Mouse (Mus musculus) hindbrain, embryonic 15.5 days (tissue): ENCODE measurements around the gene Shc4. TPM values are rescaled to one million over a fixed set of nuclear protein-coding genes. Genes with fewer than 3 reads are reported as not detected.

Experiments used
- ATAC-seq: fragments of 200-750 bp; cut with Nextera tagmentation; 2 replicates; pipeline ENCODE4 v1.8.0; 2017; ENCODE audit warnings: low read depth, moderate number of reproducible peaks, moderate TSS enrichment; ENCODE audit not compliant: low FRiP score
- H3K27ac ChIP-seq: fragments of 300-500 bp; sonication (generic); replicated peaks from 2 replicates; pipeline ENCODE4 v1.5.1; 2015; ENCODE audit warnings: mild to moderate bottlenecking, inconsistent platforms
- H3K27me3 ChIP-seq: fragments of 300-500 bp; sonication (generic); 2 replicates; pipeline ENCODE4 v1.6.1; 2015; ENCODE audit warnings: control low read depth, inconsistent platforms
- H3K36me3 ChIP-seq: fragments of 300-500 bp; sonication (generic); 2 replicates; pipeline ENCODE4 v1.6.1; 2015; ENCODE audit warnings: control low read depth, inconsistent platforms
- H3K4me1 ChIP-seq: fragments of 300-500 bp; sonication (generic); replicated peaks from 2 replicates; pipeline ENCODE4 v1.6.1; 2015; ENCODE audit warnings: control low read depth, inconsistent platforms
- H3K4me2 ChIP-seq: fragments of 300-500 bp; sonication (generic); 2 replicates; pipeline ENCODE4 v1.6.1; 2015; ENCODE audit warnings: moderate library complexity, mild to moderate bottlenecking, inconsistent platforms
- H3K4me3 ChIP-seq: fragments of 300-500 bp; sonication (generic); 2 replicates; pipeline ENCODE4 v1.5.1; 2015; ENCODE audit warnings: mild to moderate bottlenecking, inconsistent platforms
- H3K9ac ChIP-seq: fragments of 300-500 bp; sonication (generic); 2 replicates; pipeline ENCODE4 v1.6.1; 2015; ENCODE audit warnings: inconsistent platforms
- H3K9me3 ChIP-seq: fragments of 300-500 bp; sonication (generic); 2 replicates; pipeline ENCODE4 v1.6.1; 2016; ENCODE audit warnings: control low read depth, inconsistent platforms
- WGBS: fragments of 180-500 bp; shearing (Covaris S2); methylation state at CpG from one replicate; pipeline ENCODE4 v1.1.7; 2015; 5-methylcytosine and 5-hydroxymethylcytosine counted together
- polyA plus RNA-seq: library from polyadenylated mRNA; unstranded; fragments of >200 nt; fragmentation: Nextera tagmentation; extraction: Ambion mirVana; gene quantifications from 2 replicates; pipeline ENCODE4 v1.2.1, GENCODE M21; 2015

The Shc4 gene
- polyA plus RNA-seq, 1 experiment from 2014 or later: 4.4 TPM

DNA sequence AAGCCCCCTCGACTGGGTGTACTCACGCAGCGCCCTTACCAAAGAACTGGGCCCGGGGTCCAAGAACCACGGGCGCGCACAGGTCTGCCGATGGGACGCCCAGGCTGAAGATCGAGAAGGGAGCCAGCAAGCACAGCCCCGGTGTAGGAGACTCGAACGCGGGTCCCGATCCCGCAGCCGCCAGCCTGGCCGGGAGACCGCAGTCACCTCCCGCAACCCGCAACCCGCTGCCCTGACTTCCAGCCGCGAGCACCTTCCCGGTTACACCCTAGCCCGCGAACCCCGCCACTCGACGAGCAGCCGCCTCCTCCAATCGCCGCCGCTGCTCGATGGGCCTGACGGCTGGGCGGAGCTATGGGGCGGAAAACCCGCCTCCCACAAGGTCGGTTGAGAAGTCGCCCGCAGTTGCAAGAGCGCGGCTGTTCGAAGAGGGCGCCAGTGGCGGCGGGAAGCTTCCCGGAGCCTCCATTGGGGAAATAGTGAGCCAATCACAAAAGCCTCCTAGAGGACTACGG lies 99.1 kb downstream of the Shc4 start, which contains the start of gene Cep152:
Cep152 (minus strand) TSS at position 277 of the 515 bp plus-strand sequence.
- peak within 1 kb of the TSS; percentile 55; the same call in 1 of the 2 replicates for H3K27ac ChIP-seq

GRCm38 (mm10) chr2:125624127-125624685 lies 99.7 kb downstream of the Shc4 start:
- H3K27ac ChIP-seq: no peak overlapping the region
- WGBS: 18% methylated on average over 9 of the region's 9 CpGs

More for the DNA sequence above, 99.1 kb downstream of the Shc4 start, which contains the start of gene Cep152:
- Histone ChIP-seq H3K9me3 (no peaks in the 10 kb centered on the region), H3K4me2 (peak within 1 kb of the TSS; percentile 75), H3K9ac (peak within 1 kb of the TSS; percentile 72), H3K4me3 (peak within 1 kb of the TSS; percentile 95), H3K27me3 (no peaks in the 10 kb centered on the region), H3K36me3 (no peaks in the 10 kb centered on the region), H3K4me1 (peaks cover 24% of the 10 kb centered on the region)
- 0% methylated on average over 50 of the region's 50 CpGs for WGBS
- peak; percentile 99 for ATAC-seq

GRCm38 (mm10) chr2:125623211-125623610 lies 100.7 kb downstream of the Shc4 start:
- Histone ChIP-seq H3K9ac (no peak overlapping the region), H3K36me3 (no peaks in the 10 kb centered on the region), H3K4me1 (peaks cover 24% of the 10 kb centered on the region), H3K4me2 (no peak overlapping the region), H3K27me3 (no peaks in the 10 kb centered on the region), H3K9me3 (no peaks in the 10 kb centered on the region), H3K4me3 (no peak overlapping the region), H3K27ac (no peak overlapping the region)
- ATAC-seq: no peak
- 98% methylated on average over 15 of the region's 15 CpGs for WGBS

More at GRCm38 (mm10) chr2:125624127-125624685, 99.7 kb downstream of the Shc4 start:
- ATAC-seq: no peak
- peaks cover 24% of the 10 kb centered on the region for H3K4me1 ChIP-seq
- no peaks in the 10 kb centered on the region for H3K27me3 ChIP-seq
- H3K4me2 ChIP-seq: peak overlapping the region; percentile 75
- no peaks in the 10 kb centered on the region for H3K9me3 ChIP-seq
- H3K4me3 ChIP-seq: peak overlapping the region; percentile 95
- H3K36me3 ChIP-seq: no peaks in the 10 kb centered on the region
- H3K9ac ChIP-seq: peak overlapping the region; percentile 72

GRCm38 (mm10) chr2:125620213-125620907 lies 103.6 kb downstream of the Shc4 start:
- 48% methylated on average over 25 of the region's 25 CpGs for WGBS
- H3K36me3 ChIP-seq: peaks cover 7% of the 10 kb centered on the region; the same call in 1 of the 2 replicates
- H3K9ac ChIP-seq: no peak overlapping the region
- H3K4me2 ChIP-seq: no peak overlapping the region
- H3K9me3 ChIP-seq: no peaks in the 10 kb centered on the region
- H3K4me1 ChIP-seq: peaks cover 18% of the 10 kb centered on the region
- no peak overlapping the region for H3K27ac ChIP-seq
- H3K4me3 ChIP-seq: no peak overlapping the region
- ATAC-seq: no peak
- H3K27me3 ChIP-seq: no peaks in the 10 kb centered on the region

DNA sequence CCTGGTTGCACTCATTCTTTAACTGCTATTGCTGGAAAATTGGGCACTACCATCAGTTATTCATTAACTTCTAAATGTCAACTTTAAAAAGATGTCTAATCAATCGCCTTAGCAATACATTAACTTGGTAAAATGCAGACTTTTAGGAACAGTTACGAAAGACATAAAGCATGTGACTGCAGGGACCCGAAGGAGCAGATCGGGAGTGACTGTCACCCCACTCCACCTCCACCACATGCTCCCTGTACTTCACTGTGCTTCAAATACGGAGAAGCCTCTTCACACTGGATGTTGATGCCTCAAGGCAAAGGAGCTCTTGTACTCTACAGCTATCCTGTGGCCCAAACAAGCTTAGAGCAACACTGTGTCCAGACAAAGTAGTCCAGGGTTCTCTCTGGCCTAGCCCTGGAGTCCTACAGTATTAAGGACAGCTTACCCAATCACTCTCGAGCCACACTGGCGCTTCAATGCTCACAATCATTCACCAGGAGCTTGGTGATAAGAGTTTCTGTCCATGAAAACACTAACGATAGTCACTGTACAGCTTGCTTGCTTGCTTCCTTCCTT lies 108.0 kb downstream of the Shc4 start:
- H3K9me3 ChIP-seq: no peaks in the 10 kb centered on the region
- no peak overlapping the region for H3K4me2 ChIP-seq
- ATAC-seq: no peak
- 79% methylated on average over 8 of the region's 8 CpGs for WGBS
- H3K36me3 ChIP-seq: peaks cover 17% of the 10 kb centered on the region; the same call in 1 of the 2 replicates
- no peak overlapping the region for H3K9ac ChIP-seq
- no peaks in the 10 kb centered on the region for H3K4me1 ChIP-seq
- no peak overlapping the region for H3K27ac ChIP-seq
- H3K27me3 ChIP-seq: no peaks in the 10 kb centered on the region
- H3K4me3 ChIP-seq: no peak overlapping the region

- Histone ChIP-seq H3K4me3 (no peak overlapping the region), H3K27ac (no peak overlapping the region), H3K4me1 (no peaks in the 10 kb centered on the region), H3K27me3 (no peaks in the 10 kb centered on the region), H3K36me3 (peaks cover 17% of the 10 kb centered on the region; the same call in 1 of the 2 replicates), H3K9ac (no peak overlapping the region), H3K4me2 (no peak overlapping the region), H3K9me3 (no peaks in the 10 kb centered on the region)
- no peak for ATAC-seq
- WGBS: 95% methylated on average over 7 of the region's 7 CpGs
Measured at GRCm38 (mm10) chr2:125615440-125615839, 108.5 kb downstream of the Shc4 start.

- no peak overlapping the region for H3K4me3 ChIP-seq
- no peak overlapping the region for H3K27ac ChIP-seq
- H3K36me3 ChIP-seq: peaks cover 4% of the 10 kb centered on the region
- no peak overlapping the region for H3K4me2 ChIP-seq
- H3K4me1 ChIP-seq: no peaks in the 10 kb centered on the region
- no peak overlapping the region for H3K9ac ChIP-seq
- no peaks in the 10 kb centered on the region for H3K9me3 ChIP-seq
- WGBS: 81% methylated on average over 17 of the region's 17 CpGs
- no peak for ATAC-seq
- no peaks in the 10 kb centered on the region for H3K27me3 ChIP-seq
Measured at GRCm38 (mm10) chr2:125606220-125606845, 117.6 kb downstream of the Shc4 start.

- peak; percentile 63; the same call in 1 of the 2 replicates for ATAC-seq
- H3K27me3 ChIP-seq: no peaks in the 10 kb centered on the region
- no peak overlapping the region for H3K27ac ChIP-seq
- peaks cover 1% of the 10 kb centered on the region for H3K36me3 ChIP-seq
- H3K4me2 ChIP-seq: no peak overlapping the region
- H3K9me3 ChIP-seq: no peaks in the 10 kb centered on the region
- no peaks in the 10 kb centered on the region for H3K4me1 ChIP-seq
- 81% methylated on average over 7 of the region's 7 CpGs for WGBS
- H3K4me3 ChIP-seq: no peak overlapping the region
- H3K9ac ChIP-seq: no peak overlapping the region
Measured at GRCm38 (mm10) chr2:125604646-125605045, 119.3 kb downstream of the Shc4 start.

GRCm38 (mm10) chr2:125602970-125603369 lies 121.0 kb downstream of the Shc4 start:
- Histone ChIP-seq H3K4me2 (no peak overlapping the region), H3K9me3 (no peaks in the 10 kb centered on the region), H3K4me3 (no peak overlapping the region), H3K36me3 (no peaks in the 10 kb centered on the region; the same call in 1 of the 2 replicates), H3K9ac (no peak overlapping the region), H3K27me3 (no peaks in the 10 kb centered on the region), H3K4me1 (no peaks in the 10 kb centered on the region), H3K27ac (no peak overlapping the region)
- 92% methylated on average over 3 of the region's 3 CpGs for WGBS
- no peak for ATAC-seq

DNA sequence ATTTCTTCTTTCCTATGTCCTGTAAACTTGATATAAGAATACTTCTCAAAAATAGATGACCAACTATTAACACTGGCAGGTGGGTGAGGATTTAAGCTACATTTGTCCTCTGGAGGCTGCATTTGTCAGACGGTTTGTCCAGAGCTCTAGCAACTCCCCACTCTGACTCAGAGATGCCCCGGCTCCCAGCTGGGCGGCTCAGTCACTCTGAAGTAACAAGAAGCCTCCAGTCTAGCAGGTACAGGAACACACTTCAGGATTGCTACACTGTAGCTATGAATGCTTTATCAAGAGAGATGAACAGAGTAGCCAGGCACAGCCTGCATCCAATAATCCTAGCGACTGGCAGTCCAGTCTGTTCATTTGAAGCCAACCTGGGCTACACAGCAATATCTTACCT lies 125.0 kb downstream of the Shc4 start:
- Histone ChIP-seq H3K36me3 (no peaks in the 10 kb centered on the region; the same call in 1 of the 2 replicates), H3K4me3 (no peak overlapping the region), H3K27ac (no peak overlapping the region), H3K9ac (no peak overlapping the region), H3K4me1 (no peaks in the 10 kb centered on the region), H3K4me2 (no peak overlapping the region), H3K9me3 (no peaks in the 10 kb centered on the region), H3K27me3 (no peaks in the 10 kb centered on the region)
- WGBS: 87% methylated on average over 4 of the region's 4 CpGs
- no peak for ATAC-seq

DNA sequence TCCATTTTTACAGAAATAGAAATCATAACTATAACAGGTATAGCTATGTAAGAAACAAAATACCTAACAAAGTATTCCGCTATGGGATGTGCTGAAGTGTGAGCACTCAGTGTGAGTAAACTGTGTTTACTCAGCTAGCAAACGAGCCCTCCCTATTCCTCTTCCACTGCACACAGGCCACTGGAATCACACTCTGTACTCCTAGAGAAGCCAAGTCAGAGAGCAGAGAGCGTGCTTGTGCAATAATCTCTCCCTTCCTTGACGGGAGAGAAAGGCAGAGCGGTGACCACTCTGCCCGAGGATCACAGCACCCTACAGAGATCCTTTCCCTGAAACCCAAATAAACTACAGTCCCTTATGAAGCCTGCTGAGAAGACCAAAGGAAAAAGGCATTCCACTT lies 125.7 kb downstream of the Shc4 start:
- H3K27me3 ChIP-seq: no peaks in the 10 kb centered on the region
- H3K4me1 ChIP-seq: no peaks in the 10 kb centered on the region
- no peak overlapping the region for H3K27ac ChIP-seq
- WGBS: 84% methylated on average over 6 of the region's 6 CpGs
- ATAC-seq: no peak
- H3K4me3 ChIP-seq: no peak overlapping the region
- H3K9me3 ChIP-seq: no peaks in the 10 kb centered on the region
- H3K9ac ChIP-seq: no peak overlapping the region
- H3K36me3 ChIP-seq: peaks cover 4% of the 10 kb centered on the region; the same call in 1 of the 2 replicates
- no peak overlapping the region for H3K4me2 ChIP-seq
